Mouse (Mus musculus): ENCODE measurements at regions not wholly inside any gene's neighbourhood (a gene's known extent, or its start where the extent isn't known, plus 50 kb on each side); places are given as distances from the start of the nearest gene placed in this dataset.
A peak's percentile ranks its signal among the peaks of the same experiment; 100 is the strongest.

- H3K4me3 ChIP-seq (ENCODE audit: insufficient read depth in 1 of 2, low read depth in 1 of 2, low read length in 2 of 2, poor library complexity in 1 of 2, severe bottlenecking in 1 of 2), result no peak overlapping the region
- H3K36me3 ChIP-seq (ENCODE audit: control insufficient read depth, insufficient read depth, low read length, poor library complexity, severe bottlenecking), result no peaks in the 10 kb centered on the region
- no peaks in the 10 kb centered on the region for H3K4me1 ChIP-seq (ENCODE audit: control insufficient read depth in 2 of 2, insufficient read depth in 2 of 2, low read length in 2 of 2, poor library complexity in 1 of 2)
- no peak overlapping the region for H3K27ac ChIP-seq (ENCODE audit: insufficient read depth, low read depth, low read length, poor library complexity, severe bottlenecking)
- no peaks in the 10 kb centered on the region for H3K9me3 ChIP-seq (ENCODE audit: control insufficient read depth, insufficient read depth, low read depth, low read length)
- H3K9ac ChIP-seq (ENCODE audit: insufficient read depth, low read depth, low read length, poor library complexity, severe bottlenecking), result no peak overlapping the region
- in situ Hi-C loops (cut with MboI; ENCODE audit: low sequenced_read_pairs in 2 of 2, unreplicated experiment in 2 of 2), result no loop called here
- TF ChIP-seq MAFK (IDR thresholded peaks at IDR 0.05; ENCODE audit: insufficient read depth, low read depth, low read length) (no peak), ZNF384 (IDR thresholded peaks at IDR 0.05; ENCODE audit: low read depth, low read length) (no peak), CHD2 (IDR thresholded peaks at IDR 0.05; ENCODE audit: low read depth, low read length) (no peak), ZC3H11A (IDR thresholded peaks at IDR 0.05; ENCODE audit: borderline replicate concordance, low read depth, low read length) (no peak), HCFC1 (IDR thresholded peaks at IDR 0.05; ENCODE audit: borderline replicate concordance, insufficient read depth, low read length) (no peak)
- DNase-seq (ENCODE audit: low read depth, low spot score), result no peak
Observed at GRCm38 (mm10) chr14:89009648-89010047, 538.5 kb upstream of the Pcdh20 start.

- peak; percentile 34; the same call in 1 of the 2 replicates for TF ChIP-seq ZNF384 (IDR thresholded peaks at IDR 0.05; ENCODE audit: low read depth, low read length)
- TF ChIP-seq HCFC1 (IDR thresholded peaks at IDR 0.05; ENCODE audit: borderline replicate concordance, insufficient read depth, low read length), result no peak
- no peak for TF ChIP-seq MAFK (IDR thresholded peaks at IDR 0.05; ENCODE audit: insufficient read depth, low read depth, low read length)
- no peak for TF ChIP-seq CHD2 (IDR thresholded peaks at IDR 0.05; ENCODE audit: low read depth, low read length)
- TF ChIP-seq ZC3H11A (IDR thresholded peaks at IDR 0.05; ENCODE audit: borderline replicate concordance, low read depth, low read length), result peak; percentile 67; the same call in 1 of the 2 replicates
- H3K9ac ChIP-seq (ENCODE audit: insufficient read depth, low read depth, low read length, poor library complexity, severe bottlenecking), result no peak overlapping the region
- H3K36me3 ChIP-seq (ENCODE audit: control insufficient read depth, insufficient read depth, low read length, poor library complexity, severe bottlenecking), result no peaks in the 10 kb centered on the region
- in situ Hi-C loops (cut with MboI; ENCODE audit: low sequenced_read_pairs in 2 of 2, unreplicated experiment in 2 of 2), result no loop called here
- no peaks in the 10 kb centered on the region for H3K9me3 ChIP-seq (ENCODE audit: control insufficient read depth, insufficient read depth, low read depth, low read length)
- no peaks in the 10 kb centered on the region for H3K4me1 ChIP-seq (ENCODE audit: control insufficient read depth in 2 of 2, insufficient read depth in 2 of 2, low read length in 2 of 2, poor library complexity in 1 of 2)
- no peak overlapping the region for H3K27ac ChIP-seq (ENCODE audit: insufficient read depth, low read depth, low read length, poor library complexity, severe bottlenecking)
- peak; percentile 31 for DNase-seq (ENCODE audit: low read depth, low spot score)
- no peak overlapping the region for H3K4me3 ChIP-seq (ENCODE audit: insufficient read depth in 1 of 2, low read depth in 1 of 2, low read length in 2 of 2, poor library complexity in 1 of 2, severe bottlenecking in 1 of 2)
Observed at GRCm38 (mm10) chr14:88981895-88982294, 510.7 kb upstream of the Pcdh20 start.

GRCm38 (mm10) chr14:88976007-88976406, 504.8 kb upstream of the Pcdh20 start:
- no peak overlapping the region for H3K9ac ChIP-seq (ENCODE audit: insufficient read depth, low read depth, low read length, poor library complexity, severe bottlenecking)
- in situ Hi-C loops (cut with MboI; ENCODE audit: low sequenced_read_pairs in 2 of 2, unreplicated experiment in 2 of 2), result no loop called here
- no peaks in the 10 kb centered on the region for H3K36me3 ChIP-seq (ENCODE audit: control insufficient read depth, insufficient read depth, low read length, poor library complexity, severe bottlenecking)

GRCm38 (mm10) chr14:88934569-88934968, 463.4 kb upstream of the Pcdh20 start:
- Histone ChIP-seq H3K9ac (ENCODE audit: insufficient read depth, low read depth, low read length, poor library complexity, severe bottlenecking) (no peak overlapping the region), H3K27ac (ENCODE audit: insufficient read depth, low read depth, low read length, poor library complexity, severe bottlenecking) (no peak overlapping the region), H3K4me1 (ENCODE audit: control insufficient read depth in 2 of 2, insufficient read depth in 2 of 2, low read length in 2 of 2, poor library complexity in 1 of 2) (no peaks in the 10 kb centered on the region), H3K36me3 (ENCODE audit: control insufficient read depth, insufficient read depth, low read length, poor library complexity, severe bottlenecking) (no peaks in the 10 kb centered on the region), H3K4me3 (ENCODE audit: insufficient read depth in 1 of 2, low read depth in 1 of 2, low read length in 2 of 2, poor library complexity in 1 of 2, severe bottlenecking in 1 of 2) (no peak overlapping the region), H3K9me3 (ENCODE audit: control insufficient read depth, insufficient read depth, low read depth, low read length) (no peaks in the 10 kb centered on the region)
- in situ Hi-C loops (cut with MboI; ENCODE audit: low sequenced_read_pairs in 2 of 2, unreplicated experiment in 2 of 2), result no loop called here
- DNase-seq (ENCODE audit: low read depth, low spot score), result no peak
- TF ChIP-seq ZC3H11A (IDR thresholded peaks at IDR 0.05; ENCODE audit: borderline replicate concordance, low read depth, low read length) (no peak), CHD2 (IDR thresholded peaks at IDR 0.05; ENCODE audit: low read depth, low read length) (no peak), HCFC1 (IDR thresholded peaks at IDR 0.05; ENCODE audit: borderline replicate concordance, insufficient read depth, low read length) (no peak), ZNF384 (IDR thresholded peaks at IDR 0.05; ENCODE audit: low read depth, low read length) (no peak)

More at GRCm38 (mm10) chr14:88976007-88976406, 504.8 kb upstream of the Pcdh20 start:
- no peak for DNase-seq (ENCODE audit: low read depth, low spot score)
- H3K9me3 ChIP-seq (ENCODE audit: control insufficient read depth, insufficient read depth, low read depth, low read length), result no peaks in the 10 kb centered on the region
- no peaks in the 10 kb centered on the region for H3K4me1 ChIP-seq (ENCODE audit: control insufficient read depth in 2 of 2, insufficient read depth in 2 of 2, low read length in 2 of 2, poor library complexity in 1 of 2)
- no peak overlapping the region for H3K4me3 ChIP-seq (ENCODE audit: insufficient read depth in 1 of 2, low read depth in 1 of 2, low read length in 2 of 2, poor library complexity in 1 of 2, severe bottlenecking in 1 of 2)
- no peak overlapping the region for H3K27ac ChIP-seq (ENCODE audit: insufficient read depth, low read depth, low read length, poor library complexity, severe bottlenecking)
- no peak for TF ChIP-seq HCFC1 (IDR thresholded peaks at IDR 0.05; ENCODE audit: borderline replicate concordance, insufficient read depth, low read length)
- TF ChIP-seq ZC3H11A (IDR thresholded peaks at IDR 0.05; ENCODE audit: borderline replicate concordance, low read depth, low read length), result no peak
- TF ChIP-seq CHD2 (IDR thresholded peaks at IDR 0.05; ENCODE audit: low read depth, low read length), result no peak
- no peak for TF ChIP-seq ZNF384 (IDR thresholded peaks at IDR 0.05; ENCODE audit: low read depth, low read length)
- no peak for TF ChIP-seq MAFK (IDR thresholded peaks at IDR 0.05; ENCODE audit: insufficient read depth, low read depth, low read length)

Data from ES-E14 (cell line).